Mouse (Mus musculus): ENCODE measurements around the gene Grm8. TPM values are rescaled to one million over a fixed set of nuclear protein-coding genes. Genes with fewer than 3 reads are reported as not detected.

Gene Grm8
- polyA plus RNA-seq, 1 experiment from 2014 or later = 3.4 TPM

- no peak overlapping the region for H3K4me2 ChIP-seq (replicated peaks)
- no peak overlapping the region for H3K4me3 ChIP-seq (replicated peaks)
- H3K9me3 ChIP-seq = no peaks in the 10 kb centered on the region
- no peak overlapping the region for H3K27ac ChIP-seq
- H3K9ac ChIP-seq = no peak overlapping the region
- no peak for ATAC-seq
- no peaks in the 10 kb centered on the region for H3K4me1 ChIP-seq (replicated peaks)
- no peaks in the 10 kb centered on the region for H3K36me3 ChIP-seq
- H3K27me3 ChIP-seq (replicated peaks) = no peaks in the 10 kb centered on the region
These were observed 870.0 kb downstream of the Grm8 start for GRCm38 (mm10) chr6:27264972-27265371.

GRCm38 (mm10) chr6:27262611-27263010, 872.4 kb downstream of the Grm8 start:
- no peak for ATAC-seq
- Histone ChIP-seq H3K4me2 (replicated peaks) (no peak overlapping the region), H3K36me3 (no peaks in the 10 kb centered on the region)

DNA sequence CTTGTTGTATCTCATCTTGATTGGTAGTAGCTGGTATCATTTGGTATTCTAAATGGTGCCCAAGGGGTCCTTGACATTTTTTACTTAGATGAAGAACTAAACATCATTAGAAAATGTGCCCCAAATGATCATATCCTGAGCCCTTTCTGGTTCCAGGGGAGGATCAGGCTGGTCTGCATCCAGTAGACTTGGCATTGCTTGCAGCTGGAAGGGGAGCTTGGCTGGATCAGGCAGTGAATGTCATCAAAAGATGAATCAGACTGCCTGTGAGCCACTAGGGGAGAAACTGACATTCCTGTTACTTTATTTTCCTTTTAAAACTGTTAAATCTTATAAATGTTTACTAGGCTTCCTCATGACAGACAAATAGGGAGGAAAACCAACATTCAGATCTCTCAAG, 894.6 kb downstream of the Grm8 start:
- Histone ChIP-seq H3K4me3 (replicated peaks) (no peak overlapping the region), H3K27me3 (replicated peaks) (no peaks in the 10 kb centered on the region), H3K4me1 (replicated peaks) (no peaks in the 10 kb centered on the region), H3K9ac (no peak overlapping the region), H3K9me3 (no peaks in the 10 kb centered on the region), H3K27ac (no peak overlapping the region), H3K36me3 (no peaks in the 10 kb centered on the region), H3K4me2 (replicated peaks) (no peak overlapping the region)
- ATAC-seq = no peak

More at GRCm38 (mm10) chr6:27262611-27263010, 872.4 kb downstream of the Grm8 start:
- no peak overlapping the region for H3K27ac ChIP-seq
- H3K27me3 ChIP-seq (replicated peaks) = no peaks in the 10 kb centered on the region
- no peaks in the 10 kb centered on the region for H3K9me3 ChIP-seq
- no peak overlapping the region for H3K4me3 ChIP-seq (replicated peaks)
- no peak overlapping the region for H3K9ac ChIP-seq
- no peaks in the 10 kb centered on the region for H3K4me1 ChIP-seq (replicated peaks)

- 51% methylated on average over 2 of the region's 2 CpGs for WGBS
- Histone ChIP-seq H3K9ac (no peak overlapping the region), H3K4me3 (replicated peaks) (no peak overlapping the region), H3K4me2 (replicated peaks) (no peak overlapping the region), H3K27ac (no peak overlapping the region), H3K27me3 (replicated peaks) (no peaks in the 10 kb centered on the region), H3K4me1 (replicated peaks) (no peaks in the 10 kb centered on the region), H3K9me3 (no peaks in the 10 kb centered on the region), H3K36me3 (no peaks in the 10 kb centered on the region)
- ATAC-seq = no peak
These were observed 895.0 kb downstream of the Grm8 start for GRCm38 (mm10) chr6:27239968-27240367.

MicroRNA genes within 50 kb of the gene (microRNA counts, 519-probe panel; counts per million panel counts)
- 2,484 counts per million, percentile 64 among the panel's probes with 10 or more counts for microRNA mmu-miR-592
